Mouse (Mus musculus) left cerebral cortex, adult 9 months (tissue): ENCODE results near the gene Ttc7b.

Experiments
- DNase-seq, 2 experiments: peaks; one replicate each; pipeline ENCODE4 v3.0.0; 2022; ENCODE audit warnings: low spot score in 2 of 2

Ttc7b gene

GRCm38 (mm10) chr12:100331806-100332205, 188.8 kb downstream of the Ttc7b start:
- DNase-seq, result no peak

- no peak for DNase-seq
These were observed 190.4 kb downstream of the Ttc7b start for GRCm38 (mm10) chr12:100330234-100330633.

GRCm38 (mm10) chr12:100328998-100329397, 191.6 kb downstream of the Ttc7b start:
- no peak for DNase-seq

GRCm38 (mm10) chr12:100328557-100328956, 192.1 kb downstream of the Ttc7b start:
- no peak for DNase-seq

GRCm38 (mm10) chr12:100326732-100327131, 193.9 kb downstream of the Ttc7b start:
- no peak for DNase-seq

GRCm38 (mm10) chr12:100325618-100326017, 195.0 kb downstream of the Ttc7b start:
- DNase-seq, result no peak

- DNase-seq, result no peak
These were observed 195.4 kb downstream of the Ttc7b start for GRCm38 (mm10) chr12:100325212-100325611.

- no peak for DNase-seq
These were observed 197.0 kb downstream of the Ttc7b start for GRCm38 (mm10) chr12:100323641-100324040.

- DNase-seq, result no peak
These were observed 198.4 kb downstream of the Ttc7b start for GRCm38 (mm10) chr12:100322225-100322624.

GRCm38 (mm10) chr12:100321545-100321944, 199.1 kb downstream of the Ttc7b start:
- no peak for DNase-seq

- no peak for DNase-seq
These were observed 200.9 kb downstream of the Ttc7b start for GRCm38 (mm10) chr12:100319746-100320145.

- no peak for DNase-seq
These were observed 202.7 kb downstream of the Ttc7b start for GRCm38 (mm10) chr12:100317936-100318335.

- peak in 1 of 2 experiments; percentile 68 for DNase-seq
These were observed 204.5 kb downstream of the Ttc7b start for GRCm38 (mm10) chr12:100316094-100316493.

- peak in 1 of 2 experiments; percentile 74 for DNase-seq
These were observed 205.3 kb downstream of the Ttc7b start for GRCm38 (mm10) chr12:100315119-100315885.

GRCm38 (mm10) chr12:100313785-100314375, 206.7 kb downstream of the Ttc7b start:
- DNase-seq, result peak; percentile 74 to 80

- no peak for DNase-seq
These were observed 207.4 kb downstream of the Ttc7b start for GRCm38 (mm10) chr12:100313209-100313608.

GRCm38 (mm10) chr12:100310471-100311392, 209.9 kb downstream of the Ttc7b start:
- no peak for DNase-seq

GRCm38 (mm10) chr12:100309201-100309600, 211.4 kb downstream of the Ttc7b start:
- DNase-seq, result no peak

- no peak for DNase-seq
These were observed 212.9 kb downstream of the Ttc7b start for GRCm38 (mm10) chr12:100307501-100308260.

GRCm38 (mm10) chr12:100306336-100306735, 214.3 kb downstream of the Ttc7b start:
- no peak for DNase-seq

- no peak for DNase-seq
These were observed 215.5 kb downstream of the Ttc7b start for GRCm38 (mm10) chr12:100305051-100305673.
